Mouse (Mus musculus) E14TG2a.4 (cell line): Measurements from ENCODE around the gene Spag8.
A peak's percentile ranks its signal among the peaks of the same experiment; 100 is the strongest.

Experiments used
- H3K27me3 ChIP-seq: 2 replicates; pipeline ENCODE4 v1.6.1; 2014; ENCODE audit warnings: low read length, control low read depth; ENCODE audit not compliant: insufficient read depth
- H3K36me3 ChIP-seq: 2 replicates; pipeline ENCODE4 v1.6.1; 2014; ENCODE audit warnings: low read length, control low read depth; ENCODE audit not compliant: insufficient read depth
- H3K4me1 ChIP-seq: replicated peaks from 2 replicates; pipeline ENCODE4 v1.6.1; 2014; ENCODE audit warnings: low read depth, low read length, control low read depth
- H3K4me3 ChIP-seq: replicated peaks from 2 replicates; pipeline ENCODE4 v1.5.1; 2014; ENCODE audit warnings: mild to moderate bottlenecking, low read length
- H3K9me3 ChIP-seq: 2 replicates; pipeline ENCODE4 v1.6.1; 2014; ENCODE audit warnings: low read length, control low read depth
- CTCF ChIP-seq: conservative IDR thresholded peaks from 2 replicates; pipeline ENCODE4 v1.5.1; 2014; ENCODE audit warnings: low read length
- NANOG ChIP-seq: IDR thresholded peaks from 2 replicates; pipeline ENCODE4 v1.6.1; 2014; ENCODE audit warnings: borderline replicate concordance, low read length, mixed read lengths
- POU5F1 ChIP-seq: IDR thresholded peaks from 2 replicates; pipeline ENCODE4 v1.6.1; 2014; ENCODE audit warnings: low read length, borderline replicate concordance

Spag8 gene

DNA sequence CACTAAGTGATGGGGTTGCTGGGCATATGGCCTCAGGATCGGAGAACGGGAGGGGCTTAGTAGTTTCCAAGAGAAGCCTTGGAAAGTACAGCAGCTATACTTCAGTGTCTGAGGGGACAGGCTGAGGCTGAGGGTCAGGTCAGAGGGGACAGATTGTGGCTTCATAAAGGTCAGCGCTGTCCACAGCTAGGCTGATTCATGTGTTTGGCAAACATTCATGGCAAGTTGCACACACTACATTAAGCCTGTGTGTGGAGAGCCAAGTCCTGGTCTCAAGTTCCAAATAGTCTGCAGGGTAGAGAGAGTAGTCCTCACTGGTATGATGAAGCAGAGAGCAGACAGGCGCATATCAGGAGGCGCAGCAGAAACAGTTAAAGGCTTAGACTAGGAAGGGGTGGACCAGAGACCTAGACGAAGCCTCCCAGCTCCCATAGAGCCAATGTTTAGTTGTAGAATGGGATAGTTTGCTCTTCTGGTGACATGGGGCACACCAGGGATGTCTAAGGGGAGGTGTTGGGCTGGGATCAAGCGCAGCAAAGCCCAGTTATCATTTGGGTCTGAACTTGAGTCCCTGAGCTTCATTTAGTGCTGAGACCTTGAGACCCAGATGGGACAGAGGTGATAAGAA is 26.1 kb upstream of the Spag8 start:
- H3K36me3 ChIP-seq, result 0 out of 2 replicates have a peak, but pooled peaks cover 1% of the 10 kb centered on the region
- no peak overlapping the region for H3K4me3 ChIP-seq
- H3K4me1 ChIP-seq, result peaks cover 20% of the 10 kb centered on the region
- H3K27me3 ChIP-seq, result no peaks in the 10 kb centered on the region
- TF ChIP-seq CTCF (no peak), POU5F1 (no peak), NANOG (no peak)
- H3K9me3 ChIP-seq, result no peaks in the 10 kb centered on the region

- 0 out of 2 replicates have a peak, but pooled peaks cover 3% of the 10 kb centered on the region for H3K36me3 ChIP-seq
- peaks cover 28% of the 10 kb centered on the region for H3K4me1 ChIP-seq
- TF ChIP-seq CTCF (no peak), POU5F1 (no peak), NANOG (no peak)
Measured at GRCm38 (mm10) chr4:43678541-43678940, 25.1 kb upstream of the Spag8 start.

GRCm38 (mm10) chr4:43675608-43676007 is 22.2 kb upstream of the Spag8 start:
- Histone ChIP-seq H3K36me3 (0 out of 2 replicates have a peak, but pooled peaks cover 3% of the 10 kb centered on the region), H3K9me3 (no peaks in the 10 kb centered on the region), H3K4me1 (peaks cover 33% of the 10 kb centered on the region), H3K27me3 (peaks cover 3% of the 10 kb centered on the region), H3K4me3 (0 out of 2 replicates have a peak overlapping the region, but pooled peaks have one; percentile 13)
- TF ChIP-seq POU5F1 (no peak), CTCF (no peak), NANOG (no peak)

More at GRCm38 (mm10) chr4:43678541-43678940, 25.1 kb upstream of the Spag8 start:
- Histone ChIP-seq H3K4me3 (no peak overlapping the region), H3K27me3 (no peaks in the 10 kb centered on the region), H3K9me3 (no peaks in the 10 kb centered on the region)

DNA sequence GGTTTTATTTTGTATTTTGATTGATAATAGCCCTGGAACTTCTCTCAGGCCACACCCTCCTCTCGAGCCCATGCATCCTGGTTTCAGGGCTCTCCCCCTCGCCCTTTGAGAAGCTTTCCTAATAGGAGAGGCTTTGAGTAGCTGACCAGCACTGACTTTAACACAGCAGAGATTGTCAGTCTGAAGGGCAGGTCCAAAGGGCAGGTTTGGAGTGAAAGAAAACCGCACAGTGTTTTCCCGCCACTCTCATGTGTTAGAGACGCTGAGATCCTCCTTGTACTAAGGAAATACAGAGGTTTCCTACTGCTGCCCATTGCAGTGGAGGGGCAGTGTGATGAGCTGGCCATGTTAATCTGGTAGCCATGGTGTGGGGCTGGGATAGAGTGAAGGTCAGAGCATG is 21.6 kb upstream of the Spag8 start:
- Histone ChIP-seq H3K9me3 (no peaks in the 10 kb centered on the region), H3K27me3 (peaks cover 8% of the 10 kb centered on the region), H3K4me3 (no peak overlapping the region), H3K36me3 (0 out of 2 replicates have a peak, but pooled peaks cover 3% of the 10 kb centered on the region), H3K4me1 (peaks cover 35% of the 10 kb centered on the region)
- no peak for TF ChIP-seq CTCF
- TF ChIP-seq NANOG, result no peak
- TF ChIP-seq POU5F1, result no peak

DNA sequence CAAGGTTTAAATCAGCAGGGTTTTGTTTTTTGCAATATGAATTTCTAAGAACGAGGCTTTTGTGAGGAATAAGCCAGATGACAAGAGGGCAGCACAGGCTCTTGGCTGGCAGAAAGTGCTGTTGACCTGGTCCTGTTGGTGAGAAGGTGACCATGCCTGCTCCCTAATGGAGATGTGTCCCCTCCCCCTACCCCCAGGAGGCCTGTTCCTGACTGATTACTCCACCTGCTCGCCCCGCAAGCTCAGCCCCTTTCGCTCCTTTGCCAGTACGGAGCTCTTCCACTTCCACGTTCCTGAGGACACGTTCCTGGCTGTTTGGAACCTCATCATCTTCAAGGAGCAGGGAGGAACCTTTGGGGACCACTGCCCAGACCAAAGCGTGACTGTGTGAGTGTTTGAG is 20.3 kb upstream of the Spag8 start:
- Histone ChIP-seq H3K36me3 (0 out of 2 replicates have a peak, but pooled peaks cover 3% of the 10 kb centered on the region), H3K9me3 (no peaks in the 10 kb centered on the region), H3K4me1 (peaks cover 43% of the 10 kb centered on the region), H3K27me3 (peaks cover 14% of the 10 kb centered on the region), H3K4me3 (no peak overlapping the region)
- TF ChIP-seq POU5F1 (no peak), NANOG (no peak), CTCF (no peak)

DNA sequence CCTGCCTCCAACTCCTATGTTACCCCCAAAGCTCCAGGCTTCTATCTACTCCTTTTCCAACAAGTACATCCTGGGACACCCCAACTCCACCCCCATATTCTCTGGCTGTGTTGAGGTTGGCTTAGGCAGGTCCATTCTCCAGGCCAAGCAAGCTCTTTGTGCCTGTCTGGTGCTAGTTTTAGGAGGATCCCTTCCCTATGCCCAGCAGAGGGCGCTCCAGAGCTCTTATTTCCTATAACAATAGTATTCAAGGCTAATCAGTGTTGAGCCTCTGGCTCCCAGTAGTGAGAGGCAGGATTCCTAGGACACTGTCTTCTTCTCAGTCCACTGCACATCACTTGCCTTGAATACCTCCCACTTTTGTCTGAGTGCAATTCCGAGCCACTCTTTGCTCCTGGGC is 18.7 kb upstream of the Spag8 start:
- peaks cover 22% of the 10 kb centered on the region for H3K27me3 ChIP-seq
- 0 out of 2 replicates have a peak, but pooled peaks cover 3% of the 10 kb centered on the region for H3K36me3 ChIP-seq
- TF ChIP-seq CTCF, result peak; percentile 75
- TF ChIP-seq NANOG, result no peak
- no peaks in the 10 kb centered on the region for H3K9me3 ChIP-seq
- H3K4me1 ChIP-seq, result peaks cover 50% of the 10 kb centered on the region
- no peak overlapping the region for H3K4me3 ChIP-seq

DNA sequence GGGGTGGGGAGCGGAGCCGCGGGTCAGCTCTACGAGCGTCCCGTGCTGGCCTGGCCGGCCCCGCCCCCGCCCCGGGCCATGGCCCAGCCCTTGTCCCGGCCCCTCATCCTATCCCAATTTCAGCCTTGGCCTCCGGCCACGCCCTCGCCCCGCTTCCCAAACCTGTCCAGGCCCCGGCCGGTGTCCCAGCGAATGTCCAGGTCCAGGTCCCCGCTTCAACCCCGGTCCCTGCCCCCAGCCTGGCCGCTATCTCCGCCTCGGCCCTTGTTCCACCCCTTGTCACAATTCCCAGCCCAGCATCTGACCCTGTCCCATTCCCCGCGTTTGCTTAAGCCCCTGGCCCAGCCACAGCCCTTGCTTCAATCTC is 16.0 kb upstream of the Spag8 start:
- Histone ChIP-seq H3K36me3 (0 out of 2 replicates have a peak, but pooled peaks cover under 1% of the 10 kb centered on the region), H3K27me3 (peaks cover 44% of the 10 kb centered on the region), H3K9me3 (no peaks in the 10 kb centered on the region), H3K4me3 (peak overlapping the region; percentile 82), H3K4me1 (peaks cover 33% of the 10 kb centered on the region)
- TF ChIP-seq NANOG (no peak), POU5F1 (no peak), CTCF (no peak)

DNA sequence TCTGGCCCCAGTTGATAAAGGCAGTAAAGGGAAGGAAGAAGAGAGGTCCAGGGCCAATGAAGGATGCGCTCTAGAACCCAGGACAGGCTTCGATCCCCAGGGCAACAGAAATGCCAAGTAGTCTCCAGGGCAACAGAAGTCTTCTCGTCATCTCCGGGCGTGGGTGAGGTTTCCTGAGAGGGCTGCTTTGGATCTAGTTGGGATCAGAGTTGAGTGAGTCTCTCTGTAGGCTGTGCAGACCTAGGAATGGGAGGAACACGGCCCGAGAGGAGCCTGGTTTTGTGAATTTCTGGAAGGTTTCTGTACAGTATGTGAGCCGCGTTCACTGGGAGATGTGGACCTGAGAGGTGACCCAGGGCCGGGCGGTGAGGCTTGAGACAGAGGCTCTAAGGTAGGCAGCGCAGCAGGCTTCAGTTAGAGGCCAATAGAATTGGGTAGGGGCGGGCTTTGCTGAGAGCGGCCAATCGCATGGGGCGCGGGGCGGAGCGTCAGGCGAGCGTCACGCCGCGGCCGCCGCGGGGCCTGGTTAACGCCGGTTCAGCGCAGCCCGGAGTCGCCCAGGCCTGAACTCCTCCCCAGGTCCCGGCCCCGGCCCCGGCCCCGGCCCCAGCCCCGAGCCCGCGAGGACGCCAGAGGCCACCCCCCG is 15.5 kb upstream of the Spag8 start, which contains the start of the genes Tmem8b and Fam221b:
Gene Tmem8b, plus strand, starts transcription at position 190 of the 646 bp plus-strand sequence.
Gene Fam221b, minus strand, starts transcription at position 364 of the 646 bp plus-strand sequence.
- H3K27me3 ChIP-seq, result peaks cover 44% of the 10 kb centered on the region
- peaks cover 29% of the 10 kb centered on the region for H3K4me1 ChIP-seq
- H3K4me3 ChIP-seq, result peak within 1 kb of the TSS; percentile 82
- no peaks in the 10 kb centered on the region for H3K36me3 ChIP-seq
- H3K9me3 ChIP-seq, result no peaks in the 10 kb centered on the region
- TF ChIP-seq CTCF (no peak), POU5F1 (no peak), NANOG (no peak)
